8 mouse cellular contexts compared by ENCODE assay signal in the genomic region with DNA sequence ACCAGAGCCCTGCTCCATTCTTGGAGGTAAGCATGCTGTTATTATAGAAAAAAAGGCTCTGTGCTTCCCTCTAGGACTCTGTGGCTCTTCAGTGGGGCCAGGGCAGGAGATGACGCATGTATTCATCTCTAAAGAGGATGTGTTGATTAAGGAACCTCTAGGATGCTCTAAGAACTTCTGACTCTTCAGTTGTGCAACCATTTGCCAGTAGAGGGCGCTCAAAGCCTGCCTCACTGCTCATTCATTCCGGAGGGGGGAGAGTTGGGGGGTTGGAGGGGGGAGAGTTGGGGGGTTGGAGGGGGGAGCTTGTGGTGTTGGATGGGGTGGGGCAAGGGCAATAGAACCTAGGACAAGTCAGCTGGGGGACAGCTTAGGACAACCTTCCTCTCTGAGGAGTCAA. TPM values are rescaled to one million over a fixed set of nuclear protein-coding genes. Genes with fewer than 3 reads are reported as not detected.
DNase-seq lines count a peak whose midpoint lies in the region; ATAC-seq and TF ChIP-seq lines count a peak whose summit lies in the region.

No protein-coding gene starts in this region.

- H3ac ChIP-seq in C2C12 (ENCODE audit: control insufficient read depth, insufficient read length, low read depth) = no peak overlapping the region

- TF ChIP-seq CTCF in C2C12 (IDR thresholded peaks at IDR 0.05; ENCODE audit: control insufficient read depth, insufficient read depth, insufficient read length) (peak; percentile 33), G1E (IDR thresholded peaks at IDR 0.05; ENCODE audit: low read depth, low read length) (peak; percentile 35; the same call in 1 of the 2 replicates)

- no peaks in the 10 kb centered on the region for H3K79me3 ChIP-seq in C2C12 (ENCODE audit: low read depth)

- no peak for ATAC-seq in kidney, embryonic 15.5 days (replicated peaks; ENCODE audit: low FRiP score)
- no peak for ATAC-seq in G1E (ENCODE audit: extremely low read depth, insufficient number of reproducible peaks, low FRiP score, poor library complexity, severe bottlenecking)

- under 1% methylated on average over 3 of the region's 3 CpGs for WGBS in kidney, embryonic 15.5 days

- peaks cover 56% of the 10 kb centered on the region for H3K27me3 ChIP-seq in kidney, embryonic 15.5 days
- H3K27me3 ChIP-seq in C2C12 (ENCODE audit: control insufficient read depth, insufficient read depth, insufficient read length) (peaks cover 4% of the 10 kb centered on the region), G1E (ENCODE audit: insufficient read depth, low read length) (peaks cover 50% of the 10 kb centered on the region)

- no peaks in the 10 kb centered on the region for H3K36me3 ChIP-seq in kidney, embryonic 15.5 days
- no peaks in the 10 kb centered on the region for H3K36me3 ChIP-seq in C2C12 (ENCODE audit: control insufficient read depth, insufficient read depth)
- H3K36me3 ChIP-seq in G1E (replicated peaks) = no peaks in the 10 kb centered on the region

- no peak overlapping the region for H3K9ac ChIP-seq in kidney, embryonic 15.5 days

- H3K9me3 ChIP-seq in kidney, embryonic 15.5 days (replicated peaks) = no peaks in the 10 kb centered on the region
- H3K9me3 ChIP-seq in G1E (replicated peaks) = no peaks in the 10 kb centered on the region

- peaks cover 7% of the 10 kb centered on the region for H3K4me1 ChIP-seq in kidney, embryonic 15.5 days
- peaks cover 1% of the 10 kb centered on the region; the same call in 1 of the 2 replicates for H3K4me1 ChIP-seq in G1E (ENCODE audit: insufficient read depth, low read depth, low read length)

- intact Hi-C loops in left cerebral cortex, postnatal 25 days (cut with DNase I) = loop anchor here (2.0 to 5.0 kb wide), 3 partner anchors 37 to 402 kb away; no protein-coding TSS in a partner anchor

- DNase-seq in kidney, adult 18-20 months = peak; percentile 41
- DNase-seq in G1E (ENCODE audit: low spot score) = peak; percentile 45
- DNase-seq in cerebellum, postnatal 14 days = peak; percentile 74 to 85
- DNase-seq in left cerebral cortex, postnatal 25 days (ENCODE audit: low spot score in 2 of 2) = peak; percentile 39 to 47
- DNase-seq in retina, postnatal 7 days (ENCODE audit: low read depth, low spot score) = peak; percentile 67
- DNase-seq in ovary, postnatal 10 days (ENCODE audit: low spot score) = no peak

- H3K27ac ChIP-seq in kidney, embryonic 15.5 days = no peak overlapping the region

- H3K79me2 ChIP-seq in C2C12 (ENCODE audit: control insufficient read depth, insufficient read depth) = no peaks in the 10 kb centered on the region

- H3K4me3 ChIP-seq in kidney, embryonic 15.5 days (replicated peaks) = no peak overlapping the region
- H3K4me3 ChIP-seq in C2C12 (ENCODE audit: insufficient read depth, poor library complexity, severe bottlenecking) (no peak overlapping the region), G1E (ENCODE audit: low read depth, low read length) (no peak overlapping the region)

- H3K4me2 ChIP-seq in kidney, embryonic 15.5 days = no peak overlapping the region

TF ChIP-seq in C2C12, 6 proteins besides CTCF, POLR2A, EP300 and RAD21:
- peak; percentile 17 for TF ChIP-seq CEBPB (IDR thresholded peaks at IDR 0.05; ENCODE audit: low read depth)
- no peak for TF ChIP-seq MAX (IDR thresholded peaks at IDR 0.05)

RNA-seq across cellular contexts. Expression of a gene that starts 52.9 kb away (rescaled TPM):
- polyA plus RNA-seq in kidney, embryonic 15.5 days (2015; fragmentation: Nextera tagmentation; extraction: Ambion mirVana) = 3.9 and 4.1 TPM in 2 replicates
- polyA plus RNA-seq in C2C12 (2012; fragmentation: generic; extraction: Trizol) (0.40 TPM), G1E (2012) (not detected in 2 replicates)
- total RNA-seq in G1E (2014; fragmentation: Nextera tagmentation) (not detected in 2 replicates), G1E (2017) (0.49 TPM in 1 of 2 replicates, not detected in the other)
- total RNA-seq in left cerebral cortex, postnatal 25 days (2021) = 10 to 100 TPM; 85.4 to 90.5 TPM
